Mouse (Mus musculus) layer of hippocampus, adult 11-12 months (tissue): Measurements from ENCODE around the gene Ppp3ca.

Experiments used
- DNase-seq: peaks from one replicate; pipeline ENCODE4 v3.0.0; 2022; ENCODE audit warnings: low spot score

Ppp3ca gene

DNA sequence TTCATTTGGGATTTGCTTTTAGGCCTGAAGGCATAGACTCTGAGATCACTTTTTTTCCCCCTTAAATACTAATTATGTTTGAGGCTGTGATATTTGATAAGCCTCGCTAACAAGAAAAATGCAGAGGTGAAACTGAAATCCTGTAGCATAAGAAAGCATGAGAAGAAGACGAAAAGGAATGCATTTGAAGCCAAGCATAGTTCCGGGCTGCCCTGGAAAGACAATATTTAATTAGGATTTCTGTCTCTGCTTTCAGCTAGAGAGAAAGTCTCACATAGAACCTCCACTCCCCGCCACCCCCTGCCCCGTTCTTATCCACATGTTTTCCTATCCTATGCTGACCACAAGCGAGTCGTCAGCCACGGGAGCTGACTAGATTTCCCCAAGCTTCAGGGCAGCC, 241.4 kb downstream of the Ppp3ca start:
- no peak for DNase-seq

DNA sequence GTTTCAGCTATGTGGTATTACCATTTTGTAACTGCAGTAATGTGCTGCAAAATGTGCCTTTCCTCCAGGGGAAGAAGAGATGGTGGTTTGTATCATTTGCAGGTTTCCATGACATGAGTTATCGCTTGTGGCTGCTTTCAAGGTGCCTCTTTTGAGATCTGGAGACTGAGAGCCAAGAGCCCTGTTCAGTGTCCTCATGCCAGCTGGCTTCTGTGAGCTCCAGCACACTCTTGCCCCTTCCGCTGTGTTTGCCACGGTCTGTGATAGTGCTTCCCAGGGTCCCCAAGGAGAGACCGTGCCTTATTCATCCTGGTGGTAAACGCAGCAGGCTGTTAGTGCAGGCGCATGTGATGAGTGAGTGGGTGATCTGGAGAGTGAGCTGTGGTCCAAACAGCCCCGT, 247.2 kb downstream of the Ppp3ca start:
- DNase-seq, result no peak

DNA sequence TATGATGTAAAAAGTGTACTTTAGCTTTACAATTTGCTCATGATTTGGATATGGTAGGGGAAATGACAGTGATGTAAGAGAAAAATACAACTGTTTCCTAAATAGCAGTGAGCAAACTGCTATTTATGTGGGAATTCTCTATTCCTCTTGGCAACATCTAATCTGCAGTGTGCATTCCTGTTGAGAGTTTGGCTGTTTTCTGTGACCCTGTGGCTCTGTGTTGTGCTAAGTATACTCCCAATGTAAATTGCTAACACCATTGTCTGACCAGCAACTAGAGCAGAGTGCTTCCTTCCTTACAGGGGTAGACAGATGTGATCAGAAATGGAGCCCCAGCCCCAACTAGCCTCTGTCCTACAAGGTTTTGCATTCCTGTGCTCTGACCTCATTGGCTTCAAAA, 263.1 kb downstream of the Ppp3ca start:
- DNase-seq, result no peak

DNA sequence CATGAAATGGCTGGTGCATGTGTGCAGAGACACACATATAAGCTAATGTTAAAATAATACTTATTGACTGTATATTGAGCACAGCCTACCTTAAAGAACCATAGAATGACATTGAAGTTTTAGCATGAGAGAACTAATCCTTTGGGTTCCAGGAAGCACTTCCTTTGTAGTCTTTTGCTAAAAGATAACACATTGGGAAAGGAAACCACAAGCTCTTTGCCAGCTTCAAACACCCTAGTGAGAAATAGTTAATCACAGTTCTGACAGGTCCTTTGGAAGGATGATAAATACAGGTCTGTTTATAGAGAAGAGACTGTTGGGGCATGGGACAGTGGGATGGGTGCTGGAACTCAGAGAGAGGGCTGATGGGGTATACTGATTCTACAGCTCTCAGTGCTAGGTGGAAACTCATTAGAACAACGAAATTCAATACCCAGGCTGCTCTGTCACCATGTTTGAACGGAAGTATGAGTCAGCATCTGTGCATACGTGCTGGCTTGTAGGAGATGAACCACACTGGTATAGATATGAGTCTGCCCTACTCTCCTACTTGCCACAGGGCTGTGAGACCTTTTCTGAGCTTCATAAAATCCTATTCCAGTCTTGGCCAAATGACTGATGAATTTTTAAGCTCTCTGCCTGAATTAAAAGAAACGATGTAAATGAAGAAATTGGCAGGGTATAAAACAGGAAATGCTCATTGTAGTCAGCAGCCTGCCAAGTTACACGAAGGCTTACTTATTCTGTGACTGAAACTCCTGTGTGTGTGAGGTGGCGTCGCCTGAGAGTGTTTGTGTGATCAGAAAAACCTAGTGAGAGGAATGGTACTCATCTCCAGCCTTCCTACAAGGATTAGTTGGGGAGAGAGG, 271.0 kb downstream of the Ppp3ca start:
- no peak for DNase-seq

DNA sequence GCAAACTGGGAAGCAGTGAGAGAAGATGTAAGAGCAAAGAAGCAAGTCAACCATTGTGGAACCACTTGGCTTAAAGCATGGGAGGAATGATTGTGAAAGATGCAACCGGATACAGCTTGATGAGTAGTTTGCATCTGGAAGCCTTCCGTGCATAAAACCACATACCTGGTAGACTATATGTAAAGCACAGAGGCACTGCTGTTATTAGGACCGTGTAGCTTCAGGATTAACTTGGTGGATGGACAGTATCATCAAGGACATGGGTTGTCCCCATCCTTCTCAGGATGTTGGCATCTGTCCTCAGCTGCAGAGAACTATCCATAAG, 271.6 kb downstream of the Ppp3ca start:
- no peak for DNase-seq

DNA sequence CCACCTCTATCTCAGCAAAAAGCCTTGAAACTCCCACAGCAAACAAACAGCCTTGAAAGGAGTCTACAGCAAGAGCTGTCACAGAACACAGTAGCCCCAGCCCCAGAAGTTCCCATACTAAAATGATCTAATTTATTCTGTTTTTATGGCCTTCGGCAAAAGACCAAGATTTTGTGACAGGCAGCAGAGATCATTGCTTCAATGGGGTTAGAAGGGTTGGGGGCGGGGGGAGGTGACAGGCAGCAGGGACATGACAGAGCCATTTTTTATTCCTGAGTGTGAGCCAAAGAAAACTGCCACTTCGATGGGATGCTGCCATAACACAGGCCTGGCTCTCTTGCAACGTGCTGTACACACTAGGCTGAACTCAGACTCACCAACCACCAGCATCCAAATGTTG, 275.6 kb downstream of the Ppp3ca start:
- no peak for DNase-seq

DNA sequence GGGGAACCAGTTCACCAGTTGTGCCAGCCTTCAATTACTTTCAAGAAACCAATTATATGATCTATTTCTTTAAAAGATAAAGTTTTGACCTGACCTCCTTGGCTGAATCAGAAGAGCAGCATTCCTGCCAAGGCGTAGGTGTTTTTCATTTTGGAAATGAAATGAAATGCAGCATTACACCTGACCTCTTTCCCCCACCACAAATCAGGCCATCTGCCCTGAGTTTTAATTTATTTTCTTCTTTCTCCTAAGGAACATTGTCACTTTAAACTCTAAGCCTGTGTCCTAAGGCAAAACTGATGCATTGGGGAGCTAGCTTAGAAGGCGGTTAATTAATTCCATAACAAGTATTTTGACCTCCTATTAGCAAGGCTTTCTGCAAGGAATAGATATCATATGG, 276.7 kb downstream of the Ppp3ca start:
- DNase-seq, result no peak

DNA sequence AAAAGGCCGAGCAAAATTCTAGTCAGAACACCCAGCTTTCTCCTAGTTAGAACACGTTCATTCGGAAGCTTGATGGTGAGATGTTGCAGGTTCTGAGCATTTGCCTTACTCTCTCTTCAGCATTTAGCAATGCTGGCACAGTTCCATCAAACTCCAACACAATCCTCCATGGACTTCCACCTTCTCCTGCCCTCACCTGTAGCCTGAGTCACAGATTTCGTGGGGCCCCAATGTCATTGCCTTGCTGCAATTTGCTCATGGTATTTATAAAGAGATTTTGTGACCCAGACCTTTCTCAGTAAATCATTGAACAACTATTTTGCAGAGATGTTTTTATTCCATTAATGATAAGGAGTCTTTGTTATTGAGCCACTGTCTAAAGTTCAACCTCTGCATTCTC, 278.2 kb downstream of the Ppp3ca start:
- DNase-seq, result no peak

DNA sequence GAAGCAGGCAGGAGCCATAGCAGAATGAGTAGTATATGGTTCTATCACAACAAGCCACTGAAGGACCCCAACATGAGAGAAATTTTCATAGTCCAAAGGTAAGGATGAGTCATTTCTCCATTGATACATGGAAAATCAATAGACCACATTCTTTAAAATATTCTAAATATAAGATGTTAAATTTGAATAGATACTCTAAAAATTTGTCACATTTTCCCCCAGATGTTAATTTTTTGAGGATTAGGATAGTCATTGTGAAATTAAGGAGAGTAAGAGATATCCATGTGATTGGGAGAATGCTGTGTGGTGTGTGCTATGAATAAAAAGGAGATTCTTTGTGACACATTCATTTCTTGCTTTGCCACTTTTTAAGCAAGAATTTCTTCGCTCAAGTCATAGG, 281.9 kb downstream of the Ppp3ca start:
- no peak for DNase-seq

DNA sequence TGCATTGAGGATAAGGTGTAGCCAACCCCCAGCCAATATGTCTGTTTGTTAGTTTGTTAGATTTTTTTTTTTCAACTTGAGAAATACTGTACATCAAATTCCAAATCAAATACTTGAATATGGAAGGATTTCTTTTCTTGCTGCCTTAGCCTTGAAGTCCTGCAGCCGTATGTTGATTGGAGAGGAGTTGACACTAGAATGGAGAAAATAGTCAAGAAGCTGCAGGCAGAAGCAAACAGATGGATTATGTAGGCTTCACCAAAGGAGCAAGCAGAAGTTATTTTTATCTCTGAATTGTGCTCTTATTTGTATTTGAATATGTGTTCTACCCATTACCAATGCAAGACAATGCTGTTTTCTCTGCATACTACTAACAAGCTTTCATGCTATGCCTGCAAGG, 282.9 kb downstream of the Ppp3ca start:
- DNase-seq, result no peak

DNA sequence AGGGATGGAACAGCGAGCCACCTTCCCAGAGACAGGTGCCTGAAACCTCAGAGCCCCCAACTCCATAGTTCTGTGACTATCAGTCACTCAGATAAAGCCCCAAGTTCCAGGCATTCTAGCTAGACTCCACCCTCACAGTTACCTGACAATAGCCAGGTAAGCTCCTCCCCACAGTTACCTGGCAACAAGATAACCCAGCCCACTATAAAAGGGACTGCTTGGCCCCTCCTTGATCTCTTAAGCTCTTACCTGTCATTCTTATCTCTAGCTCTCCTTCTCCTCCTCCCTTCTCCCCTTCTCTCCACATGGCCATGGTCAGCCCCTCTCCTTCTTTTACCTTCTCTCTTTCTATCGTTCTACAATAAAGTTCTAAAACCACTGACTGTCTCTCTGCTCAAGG, 285.1 kb downstream of the Ppp3ca start:
- no peak for DNase-seq

DNA sequence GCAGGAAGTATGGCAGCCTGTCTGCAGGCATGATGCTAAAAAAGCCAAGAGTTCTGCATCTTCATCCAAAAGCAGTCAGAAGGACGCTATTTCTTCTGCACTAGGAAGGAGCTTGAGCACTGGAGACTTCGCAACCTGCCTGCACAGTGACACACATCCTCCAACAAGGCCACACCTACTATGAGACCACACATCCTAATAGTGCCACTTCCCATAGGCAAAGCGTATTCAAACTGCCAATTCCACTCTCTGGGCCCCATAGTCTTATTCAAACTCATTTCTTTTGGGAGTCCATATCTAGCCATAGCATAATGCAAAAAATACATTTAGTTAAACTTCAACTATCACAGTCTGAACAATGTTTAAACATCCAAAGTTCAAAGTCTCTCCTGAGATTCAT, 290.4 kb downstream of the Ppp3ca start:
- DNase-seq, result no peak

DNA sequence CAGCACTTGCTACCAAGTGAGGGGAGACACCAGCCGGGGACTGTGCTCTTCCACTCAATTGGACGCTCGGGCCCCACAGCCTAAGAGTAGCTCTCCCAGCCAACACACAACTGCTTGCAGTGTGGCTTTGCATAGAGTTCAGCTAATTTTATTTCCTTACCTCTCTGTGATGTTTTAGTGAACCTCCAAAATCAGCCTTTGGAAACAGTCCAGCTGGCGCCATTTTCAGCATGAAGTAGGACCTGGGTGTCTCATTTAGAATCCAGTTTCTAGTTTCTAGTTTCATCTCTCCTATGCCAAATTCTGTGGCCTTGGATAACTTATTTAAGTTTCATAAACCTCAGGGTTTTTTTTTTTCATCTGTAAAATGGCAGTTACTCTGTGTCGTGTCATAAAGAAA, 296.9 kb downstream of the Ppp3ca start:
- no peak for DNase-seq

DNA sequence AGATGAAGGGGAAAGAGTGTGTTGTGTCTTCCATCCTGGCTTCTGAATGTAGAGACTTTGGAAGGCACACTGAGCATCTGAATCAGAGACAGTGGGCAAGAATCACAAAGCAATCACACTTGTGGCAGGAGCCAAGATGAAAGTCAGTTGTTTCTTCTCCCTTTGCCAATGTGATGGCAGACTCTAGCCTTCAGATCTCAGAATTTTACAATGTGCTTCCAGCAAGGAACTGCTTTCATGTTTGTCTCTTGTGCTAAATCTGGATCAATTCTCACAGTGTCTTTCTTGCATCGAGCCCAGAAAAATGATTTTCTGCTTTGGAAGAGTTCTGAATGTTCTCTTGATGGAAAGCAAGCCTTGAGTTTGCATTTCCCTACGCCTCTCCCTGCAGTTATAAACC, 297.6 kb downstream of the Ppp3ca start:
- no peak for DNase-seq

DNA sequence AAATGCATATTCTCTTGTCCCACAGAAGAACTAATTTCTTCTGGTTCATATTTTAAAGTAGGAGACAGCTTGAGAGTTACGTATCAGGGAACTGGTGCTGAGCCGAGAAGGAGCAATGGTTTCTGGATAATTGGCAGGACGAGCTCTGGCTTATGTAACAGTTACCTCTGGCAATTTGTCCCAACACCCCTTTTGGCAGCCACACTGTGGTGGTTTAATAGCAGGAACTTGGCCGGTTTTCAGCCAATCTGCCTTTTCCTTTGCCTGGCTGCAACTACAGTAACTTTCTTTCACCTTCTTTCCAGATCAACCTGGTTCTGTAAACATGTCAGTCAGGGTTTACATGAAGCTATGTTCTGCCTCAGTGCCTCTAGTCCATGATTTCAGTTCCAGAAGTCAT, 299.9 kb downstream of the Ppp3ca start:
- DNase-seq, result peak; percentile 65

DNA sequence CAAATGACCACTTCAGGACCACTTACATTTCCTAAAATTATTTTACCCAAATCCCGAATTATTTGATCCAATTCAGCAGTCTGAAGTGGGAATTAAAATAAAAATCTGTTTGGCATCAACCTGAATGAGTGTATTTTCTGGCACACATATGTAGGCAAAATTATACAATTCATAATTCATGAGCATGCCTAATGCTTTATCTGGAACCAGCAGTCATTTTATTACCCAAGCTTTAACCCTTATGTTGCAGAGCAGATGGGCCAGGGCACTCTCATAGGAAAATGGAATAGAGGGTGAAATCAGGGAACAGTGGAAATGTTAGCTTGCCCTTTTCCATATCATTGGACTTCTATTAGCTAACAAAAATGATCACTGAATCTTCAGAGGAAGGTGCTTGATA, 307.9 kb downstream of the Ppp3ca start:
- no peak for DNase-seq

DNA sequence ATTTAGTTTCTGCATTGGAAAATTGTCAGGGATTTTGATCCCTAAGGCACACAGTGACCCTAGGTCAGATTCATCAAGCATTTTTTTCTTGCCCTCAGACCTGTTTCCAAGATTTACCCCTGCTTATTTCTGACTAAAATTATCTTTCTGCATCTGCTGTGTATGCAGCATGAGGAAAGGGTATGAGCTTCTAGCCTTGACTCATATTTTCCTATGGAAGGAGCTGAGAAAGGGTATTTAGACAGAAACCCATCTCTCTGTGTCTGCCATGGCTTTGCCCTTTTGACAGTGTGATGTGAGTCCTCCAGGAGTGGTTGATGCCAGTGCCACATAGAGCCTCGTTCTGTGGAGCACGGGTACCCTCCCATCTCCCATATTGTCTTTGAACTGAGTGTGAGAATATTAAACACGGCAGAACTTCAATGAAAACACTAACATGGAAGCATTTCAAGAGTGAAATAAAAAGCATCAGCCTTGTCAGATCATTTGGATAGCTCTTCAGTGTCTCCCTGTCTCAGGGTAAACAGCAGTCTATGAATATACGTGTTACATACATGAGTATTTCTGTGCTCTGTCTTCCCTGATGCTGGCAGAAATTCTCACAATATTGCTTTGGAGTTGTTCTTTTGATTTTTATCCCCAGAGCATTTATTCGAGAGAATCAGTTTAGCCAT, 311.1 kb downstream of the Ppp3ca start:
- DNase-seq, result no peak

DNA sequence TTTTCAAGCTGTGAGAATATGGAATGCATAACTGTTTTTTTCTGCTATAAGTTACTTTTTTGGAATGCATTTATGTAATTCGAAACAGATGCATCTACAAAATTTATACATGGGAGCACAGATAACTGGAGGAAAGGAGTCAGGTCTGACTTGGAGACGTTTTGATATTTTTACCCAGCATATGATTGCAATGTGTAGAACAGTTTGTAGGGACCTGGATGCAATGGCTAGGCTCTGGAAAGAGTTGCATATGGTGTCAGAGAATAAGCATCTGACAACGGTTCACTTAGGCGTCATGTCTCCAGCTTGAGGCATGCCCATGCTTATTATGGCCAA, 311.6 kb downstream of the Ppp3ca start:
- DNase-seq, result no peak

DNA sequence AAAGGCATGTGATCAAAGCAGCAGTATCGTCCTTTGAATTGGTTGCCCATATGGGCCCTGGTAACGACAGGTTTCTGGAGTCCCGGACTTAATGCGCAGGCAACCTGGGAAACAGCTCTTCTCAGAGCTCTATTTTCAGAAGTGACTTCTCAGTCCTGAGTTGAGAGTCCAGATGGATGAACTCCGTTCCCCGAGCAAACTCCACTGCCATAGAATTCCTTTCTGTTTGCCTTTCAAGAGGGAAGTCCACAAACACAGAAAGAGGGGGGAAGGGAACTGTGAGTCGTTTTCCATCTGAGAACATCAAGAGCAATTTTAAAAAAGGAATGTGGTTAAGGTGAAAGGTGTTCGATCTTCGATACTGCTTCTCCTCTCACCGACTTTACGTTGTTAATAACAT, 312.1 kb downstream of the Ppp3ca start:
- no peak for DNase-seq

DNA sequence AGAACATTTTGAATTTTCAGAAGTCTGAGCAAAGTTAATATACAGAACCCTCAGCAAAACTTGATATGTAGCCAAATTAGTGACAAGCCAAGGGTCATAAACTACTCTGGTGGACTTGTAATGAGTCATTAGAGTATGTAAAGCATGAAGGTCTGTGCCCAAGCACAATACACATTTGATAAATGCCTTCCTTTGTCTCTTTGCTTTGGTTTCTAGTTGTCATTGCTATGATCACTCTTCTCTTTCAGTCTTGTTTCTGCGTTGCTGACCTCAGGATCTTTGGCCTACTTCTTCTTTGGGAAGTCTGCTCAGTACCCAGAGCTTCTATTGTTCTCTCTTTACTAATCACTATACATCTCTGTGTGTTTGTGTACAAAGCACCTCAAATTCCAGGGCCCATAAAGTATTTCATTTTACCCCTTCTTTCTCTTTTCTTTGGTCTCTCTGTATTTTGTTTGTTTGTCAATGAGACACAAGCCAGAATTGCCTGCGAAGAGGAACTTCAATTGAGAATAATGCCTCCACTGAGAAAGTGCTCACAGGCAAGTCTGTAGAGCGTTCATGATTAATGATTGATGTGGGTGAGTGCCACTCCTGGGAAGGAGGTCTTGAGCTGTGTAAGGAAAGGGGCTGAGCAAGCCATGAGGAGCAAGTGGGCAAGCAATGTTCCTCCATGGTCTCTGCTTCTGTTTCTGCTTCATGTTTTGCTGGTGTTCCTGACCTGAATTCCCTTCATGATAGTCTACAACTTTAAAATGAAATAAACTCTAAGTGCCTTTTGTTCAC, 316.4 kb downstream of the Ppp3ca start:
- no peak for DNase-seq
